Mouse (Mus musculus) G1E (cell line): ENCODE data around the gene Cops4.

Experiments
- CTCF ChIP-seq: IDR thresholded peaks from 2 replicates; pipeline ENCODE4 v1.5.1; 2012; ENCODE audit warnings: low read depth, low read length, inconsistent platforms, mixed read lengths
- GATA1 ChIP-seq: IDR thresholded peaks from 2 replicates; pipeline ENCODE4 v1.6.1; 2012; ENCODE audit warnings: borderline replicate concordance, low read length, inconsistent platforms, mixed read lengths
- TAL1 ChIP-seq: conservative IDR thresholded peaks from 2 replicates; pipeline ENCODE4 v1.6.1; 2012; ENCODE audit warnings: low read depth, low read length, inconsistent platforms, mixed read lengths

GRCm38 (mm10) chr5:100568802-100569201 is 50.7 kb downstream of the Cops4 start:
- TF ChIP-seq CTCF (no peak), TAL1 (no peak), GATA1 (no peak)
